Mouse (Mus musculus): ENCODE results near the gene Olfr63.
A peak's percentile ranks its signal among the peaks of the same experiment; 100 is the strongest.
"Not testable (repeated sequence)": the region's sequence is repeated elsewhere in the genome, so short reads cannot be mapped to it uniquely, and the experiment has no call there.

Gene Olfr63

DNA sequence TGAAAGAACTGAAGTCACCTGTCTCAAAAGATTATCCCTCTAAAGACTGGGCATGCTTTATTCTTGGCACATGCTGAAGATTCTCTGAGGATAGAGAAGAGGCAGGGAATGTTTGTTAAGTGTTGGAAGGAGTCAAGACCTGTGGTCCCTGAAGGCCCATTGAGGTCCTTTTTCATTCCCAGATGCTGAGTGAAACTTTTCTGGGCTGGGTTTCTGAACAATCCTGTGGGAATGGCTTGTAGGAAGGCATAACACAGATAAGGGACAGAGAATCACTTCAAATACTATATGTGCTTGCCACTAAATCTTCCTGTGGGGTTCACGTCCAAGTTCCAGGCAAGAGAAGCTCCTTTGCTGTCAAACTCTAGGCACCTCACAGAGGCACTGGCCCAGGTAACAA is at the start of gene Olfr63:
Gene Olfr63, plus strand, starts transcription at position 301 of the 400 bp plus-strand sequence.
- DNase-seq: no peak

GRCm38 (mm10) chr17:33221590-33221989 is 42.9 kb upstream of the Olfr63 start, which contains the start of gene Olfr1564:
Gene Olfr1564, minus strand, starts transcription at chr17:33221690.
- DNase-seq: no peak

DNA sequence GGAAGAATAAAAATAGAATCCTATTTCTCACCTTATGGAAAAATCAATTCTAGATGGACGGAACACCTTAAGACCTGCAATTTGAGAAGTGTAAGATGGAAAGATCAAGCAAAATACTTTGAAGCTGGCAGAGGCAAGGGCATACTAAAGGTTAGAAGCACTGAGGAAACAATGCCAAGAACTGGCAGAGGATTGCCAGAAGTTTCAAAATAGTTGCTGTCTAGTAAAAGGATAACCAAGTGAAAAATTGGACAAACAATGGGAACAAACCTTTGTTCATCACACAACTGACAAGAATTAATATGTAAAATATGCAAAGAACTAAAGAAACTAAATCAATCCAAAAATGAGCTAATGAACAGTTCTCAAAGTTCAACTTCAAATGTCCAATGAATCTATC is 27.8 kb upstream of the Olfr63 start:
- not testable (repeated sequence) for DNase-seq

DNA sequence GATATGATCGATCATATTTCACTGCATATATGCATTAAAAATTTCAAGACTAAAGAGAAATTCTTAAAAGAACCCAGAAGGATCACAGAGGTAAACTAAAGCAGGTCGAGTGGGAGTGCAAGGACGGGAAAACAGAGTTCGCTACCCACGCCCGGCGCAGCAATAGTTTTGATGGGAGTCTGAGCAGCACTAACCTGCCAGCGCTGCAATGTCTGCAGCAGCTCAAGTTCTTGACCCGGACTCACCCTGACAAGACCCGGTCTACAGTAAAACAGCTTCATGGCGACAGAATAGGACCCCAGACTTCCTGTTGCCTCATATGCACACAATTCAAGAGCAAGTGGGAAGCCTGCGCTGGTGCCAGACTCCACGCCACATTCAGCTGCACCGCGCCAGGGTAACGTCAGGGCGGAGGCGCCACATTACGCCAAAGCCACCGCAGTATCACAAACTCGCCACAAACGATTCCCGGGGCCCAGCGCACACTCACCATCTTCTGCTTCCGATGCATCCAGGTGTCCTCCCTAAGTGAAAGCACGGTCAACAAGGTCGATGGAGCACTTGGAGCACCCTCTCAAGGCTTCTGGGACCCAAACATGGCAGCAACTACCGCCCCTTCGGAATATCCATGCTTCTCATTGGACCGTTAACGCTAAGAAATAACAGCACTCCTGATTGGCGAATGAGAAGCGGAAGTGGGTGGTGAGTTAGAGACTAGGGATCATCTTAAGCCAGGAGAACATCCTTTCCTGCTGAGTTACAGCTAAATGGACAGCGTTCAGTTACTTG is 9.8 kb upstream of the Olfr63 start, which contains the start of gene Zfp955a:
Gene Zfp955a, minus strand, starts transcription at position 616 of the 789 bp plus-strand sequence.
- not testable (repeated sequence) for DNase-seq

GRCm38 (mm10) chr17:33255319-33255657 is 9.2 kb upstream of the Olfr63 start:
- not testable (repeated sequence) for DNase-seq

GRCm38 (mm10) chr17:33268907-33269306 is 4.4 kb downstream of the Olfr63 start:
- peak; percentile 61 for DNase-seq

DNA sequence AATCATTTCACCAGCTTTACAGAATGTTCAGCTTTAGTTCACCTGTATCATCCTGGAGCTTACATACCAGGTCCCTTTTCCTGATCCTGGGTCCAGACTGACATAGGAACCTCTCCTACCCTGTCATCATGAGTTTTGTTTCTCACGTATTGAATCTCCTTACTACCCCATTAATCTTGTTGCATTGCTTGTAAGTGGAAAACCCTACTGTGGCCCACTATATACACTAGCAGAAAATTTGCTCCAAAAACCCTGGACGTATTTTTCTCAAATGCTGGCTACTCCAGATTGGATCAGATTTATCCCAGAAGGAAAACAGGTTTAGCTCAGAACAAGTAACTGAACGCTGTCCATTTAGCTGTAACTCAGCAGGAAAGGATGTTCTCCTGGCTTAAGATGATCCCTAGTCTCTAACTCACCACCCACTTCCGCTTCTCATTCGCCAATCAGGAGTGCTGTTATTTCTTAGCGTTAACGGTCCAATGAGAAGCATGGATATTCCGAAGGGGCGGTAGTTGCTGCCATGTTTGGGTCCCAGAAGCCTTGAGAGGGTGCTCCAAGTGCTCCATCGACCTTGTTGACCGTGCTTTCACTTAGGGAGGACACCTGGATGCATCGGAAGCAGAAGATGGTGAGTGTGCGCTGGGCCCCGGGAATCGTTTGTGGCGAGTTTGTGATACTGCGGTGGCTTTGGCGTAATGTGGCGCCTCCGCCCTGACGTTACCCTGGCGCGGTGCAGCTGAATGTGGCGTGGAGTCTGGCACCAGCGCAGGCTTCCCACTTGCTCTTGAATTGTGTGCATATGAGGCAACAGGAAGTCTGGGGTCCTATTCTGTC is 24.8 kb downstream of the Olfr63 start, which contains the start of gene Zfp955b:
Gene Zfp955b, plus strand, starts transcription at position 506 of the 837 bp plus-strand sequence.
- DNase-seq: not testable (repeated sequence)

- not testable (repeated sequence) for DNase-seq
Observed at GRCm38 (mm10) chr17:33289876-33290149, 25.3 kb downstream of the Olfr63 start.

Measured in heart, adult 11 months (tissue).